Mouse (Mus musculus): Measurements from ENCODE around the gene Foxred1. TPM values are rescaled to one million over a fixed set of nuclear protein-coding genes. Genes with fewer than 3 reads are reported as not detected.

The Foxred1 gene
- total RNA-seq (2021): 10 to 100 TPM; 94.3 to 94.4 TPM

GRCm38 (mm10) chr9:35210542-35211474, at the start of gene Foxred1:
Gene Foxred1 (minus strand): TSS chr9:35211055.
- intact Hi-C loops (cut with DNase I): loop anchor here (5.0 kb wide), 1 partner anchor 34 kb away; the partner anchor contains the start of gene Dcps
- peak; percentile 99 for DNase-seq (ENCODE audit: low spot score)

DNA sequence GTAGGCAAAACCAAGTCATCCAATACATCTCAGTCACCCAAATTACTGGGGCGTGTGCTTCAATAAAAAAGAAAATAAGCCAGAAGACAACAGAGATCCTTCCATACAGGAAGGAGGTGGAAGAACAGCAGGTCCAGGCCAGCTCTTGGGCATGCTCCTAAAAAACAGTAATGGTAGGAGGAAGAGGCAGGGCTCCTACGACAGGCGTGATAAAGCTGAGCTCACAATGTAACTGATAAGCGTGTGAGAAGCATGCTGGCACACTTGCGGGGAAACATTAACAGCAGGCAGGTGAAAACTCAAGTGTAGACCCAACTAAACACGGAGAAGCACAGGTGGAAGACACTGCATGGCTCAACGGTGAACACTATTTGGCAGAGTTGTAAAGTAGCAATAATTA, 46.5 kb upstream of the Foxred1 start:
- DNase-seq (ENCODE audit: low spot score): no peak
- intact Hi-C loops (cut with DNase I): no loop called here

GRCm38 (mm10) chr9:35249476-35249875, 38.6 kb upstream of the Foxred1 start:
- intact Hi-C loops (cut with DNase I): no loop called here

DNA sequence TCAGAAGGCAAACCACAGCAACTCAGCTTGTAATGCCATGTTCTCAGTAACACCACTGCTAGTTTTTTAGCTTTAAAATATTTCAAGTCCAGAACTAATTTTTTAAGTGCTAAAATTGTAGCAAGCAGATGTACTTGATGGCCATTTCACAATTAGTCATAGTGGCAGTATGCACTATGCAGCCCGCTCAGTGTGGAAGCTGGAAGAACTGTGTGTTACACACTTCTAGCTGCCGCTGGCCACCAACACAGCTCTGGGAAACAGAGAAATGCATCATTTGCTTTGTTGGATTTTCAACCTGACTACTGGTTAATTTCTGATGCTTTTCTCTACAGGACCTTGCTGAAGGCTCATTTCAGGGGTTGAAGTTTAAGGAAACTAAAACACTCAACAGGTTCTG, 36.5 kb upstream of the Foxred1 start:
- intact Hi-C loops (cut with DNase I): no loop called here
- DNase-seq (ENCODE audit: low spot score): no peak

More at GRCm38 (mm10) chr9:35249476-35249875, 38.6 kb upstream of the Foxred1 start:
- DNase-seq (ENCODE audit: low spot score): no peak

- intact Hi-C loops (cut with DNase I): no loop called here
- DNase-seq (ENCODE audit: low spot score): no peak
Measured at GRCm38 (mm10) chr9:35239734-35240133, 28.9 kb upstream of the Foxred1 start.

GRCm38 (mm10) chr9:35238915-35239571, 28.2 kb upstream of the Foxred1 start:
- no peak for DNase-seq (ENCODE audit: low spot score)

DNA sequence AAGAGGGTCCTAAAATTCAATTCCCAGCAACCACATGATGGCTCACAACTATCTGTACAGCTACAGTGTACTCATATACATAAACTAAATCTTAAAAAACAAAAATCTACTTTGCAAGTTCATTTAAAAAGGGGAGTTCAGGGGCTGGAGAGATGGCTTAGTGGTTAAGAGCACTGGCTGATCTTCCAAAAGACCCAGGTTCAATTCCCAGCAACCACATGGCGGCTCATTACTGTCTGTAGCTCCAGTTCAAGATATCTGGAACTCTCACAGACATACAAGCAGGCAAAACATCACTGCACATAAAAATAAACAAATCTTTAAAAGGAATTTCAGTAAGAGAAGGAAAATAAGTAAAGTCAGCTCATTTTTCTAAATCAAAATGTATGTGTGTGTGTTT, 27.5 kb upstream of the Foxred1 start:
- no peak for DNase-seq (ENCODE audit: low spot score)
- intact Hi-C loops (cut with DNase I): no loop called here

More at GRCm38 (mm10) chr9:35238915-35239571, 28.2 kb upstream of the Foxred1 start:
- intact Hi-C loops (cut with DNase I): no loop called here

DNA sequence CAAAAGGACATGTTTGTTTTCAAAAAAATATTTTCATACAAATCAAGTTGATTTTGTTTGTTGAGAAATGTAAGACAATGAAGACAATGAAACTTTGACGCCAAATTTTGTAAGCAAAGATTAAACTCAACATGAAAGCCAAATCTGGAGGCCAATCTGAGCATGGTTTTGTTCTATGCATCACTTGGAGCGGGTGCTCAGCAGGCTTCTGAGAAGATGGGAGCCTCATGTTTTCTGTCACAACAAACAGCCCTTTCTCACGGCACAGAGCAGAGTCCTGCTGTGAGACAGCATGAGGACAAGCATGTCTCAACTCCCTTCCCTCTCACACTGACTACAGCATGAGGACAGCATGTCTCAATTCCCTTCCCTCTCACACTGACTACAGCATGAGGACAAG, 25.1 kb upstream of the Foxred1 start:
- intact Hi-C loops (cut with DNase I): no loop called here

DNA sequence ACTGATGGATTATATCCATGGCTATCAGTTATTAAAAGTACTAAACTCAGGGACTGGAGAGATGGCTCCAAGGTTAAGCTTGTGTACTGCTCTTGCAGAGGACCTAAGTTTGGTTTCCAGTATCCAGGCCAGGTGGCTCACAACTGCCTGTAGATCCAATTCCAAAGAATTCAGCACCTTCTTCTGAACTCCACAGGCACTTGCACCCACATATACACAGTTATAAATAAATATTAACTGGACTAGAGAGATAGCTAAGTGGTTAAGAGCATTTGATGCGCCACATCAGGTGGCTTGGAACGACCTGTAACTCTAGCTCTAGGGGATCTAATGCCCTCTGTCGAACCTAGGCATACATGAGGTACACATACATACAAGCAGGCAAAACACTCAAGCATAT, 17.8 kb upstream of the Foxred1 start:
- no peak for DNase-seq (ENCODE audit: low spot score)
- intact Hi-C loops (cut with DNase I): no loop called here

More for the DNA sequence above, 25.1 kb upstream of the Foxred1 start:
- DNase-seq (ENCODE audit: low spot score): no peak

GRCm38 (mm10) chr9:35223466-35223865, 12.6 kb upstream of the Foxred1 start:
- DNase-seq (ENCODE audit: low spot score): no peak
- intact Hi-C loops (cut with DNase I): no loop called here

GRCm38 (mm10) chr9:35217963-35218362, 7.1 kb upstream of the Foxred1 start:
- no peak for DNase-seq (ENCODE audit: low spot score)
- intact Hi-C loops (cut with DNase I): no loop called here

GRCm38 (mm10) chr9:35211573-35212511, 987 bp upstream of the Foxred1 start:
- DNase-seq (ENCODE audit: low spot score): no peak
- intact Hi-C loops (cut with DNase I): loop anchor here (2.0 to 5.0 kb wide), 2 partner anchors 35 to 55 kb away; partner anchors contain the start of genes Dcps, Fam118b and Rpusd4

DNA sequence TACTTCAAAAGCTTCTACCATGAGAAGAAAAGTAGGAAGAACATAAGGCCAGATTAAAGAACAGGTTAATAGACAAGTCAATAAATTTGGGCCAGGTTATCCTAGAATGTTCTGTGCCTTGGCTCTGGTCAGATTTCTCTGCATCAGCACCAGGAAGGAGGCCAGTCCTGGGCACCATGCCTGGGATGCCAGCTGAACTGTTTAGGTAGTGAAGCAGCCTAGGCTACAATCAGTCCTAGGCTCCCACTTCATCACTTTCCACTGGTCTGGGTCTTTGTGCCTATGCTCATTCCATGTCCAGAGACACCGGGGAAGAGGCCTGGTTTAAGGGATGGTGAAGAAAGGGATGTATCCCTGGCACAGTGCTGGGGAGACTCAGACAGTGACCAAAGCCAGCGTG, 6.4 kb downstream of the Foxred1 start:
- no peak for DNase-seq (ENCODE audit: low spot score)
- intact Hi-C loops (cut with DNase I): loop anchor here (10.0 kb wide), 1 partner anchor 340 kb away; no protein-coding TSS in a partner anchor

GRCm38 (mm10) chr9:35203536-35203935, 7.3 kb downstream of the Foxred1 start:
- intact Hi-C loops (cut with DNase I): loop anchor here (10.0 kb wide), 1 partner anchor 341 kb away; no protein-coding TSS in a partner anchor
- DNase-seq (ENCODE audit: low spot score): no peak

- DNase-seq (ENCODE audit: low spot score): no peak
- intact Hi-C loops (cut with DNase I): loop anchor here (10.0 kb wide), 1 partner anchor 344 kb away; no protein-coding TSS in a partner anchor
Measured at GRCm38 (mm10) chr9:35200529-35201060, 10.3 kb downstream of the Foxred1 start.

DNA sequence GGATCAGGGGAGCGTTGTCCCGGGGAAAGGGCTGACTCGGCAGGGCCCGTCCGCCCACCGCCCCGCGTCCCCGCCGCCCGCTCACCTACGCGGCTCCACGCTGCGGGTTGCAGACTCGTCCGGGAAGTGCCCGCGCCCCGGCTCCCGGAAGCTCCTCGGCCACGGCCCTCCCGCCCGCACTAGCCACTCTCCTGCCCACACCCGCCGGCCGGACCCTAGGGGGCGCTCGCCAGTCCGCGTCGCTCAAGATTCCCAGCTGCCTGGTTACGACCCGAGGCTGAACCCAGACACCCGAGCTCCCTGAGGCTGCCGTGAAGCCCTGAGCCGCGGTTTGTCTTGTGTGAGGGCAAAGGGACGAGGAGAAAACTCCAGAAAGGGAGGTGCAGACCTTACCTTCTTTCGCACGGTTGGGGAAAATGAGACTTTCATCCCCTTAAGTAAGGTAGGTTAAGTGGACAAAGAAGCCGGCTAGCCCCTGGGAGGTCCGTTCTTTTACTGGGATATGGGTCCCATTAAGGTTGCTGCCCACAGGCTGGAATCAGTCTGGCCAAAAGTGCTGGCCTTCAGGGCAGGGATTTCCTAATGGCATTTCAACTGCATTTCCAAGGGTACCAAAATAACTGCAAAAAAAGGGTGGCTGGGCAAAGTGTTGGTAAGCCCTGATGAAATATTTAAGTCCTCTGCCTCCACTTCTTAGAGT, 10.9 kb downstream of the Foxred1 start, which contains the start of the genes Srpr and Tirap:
Gene Srpr (plus strand): TSS at position 404 of the 700 bp plus-strand sequence.
Gene Tirap (minus strand): TSS at position 520 of the 700 bp plus-strand sequence.
- DNase-seq (ENCODE audit: low spot score): peak; percentile 85
- intact Hi-C loops (cut with DNase I): loop anchor here (10.0 kb wide), 1 partner anchor 345 kb away; no protein-coding TSS in a partner anchor

DNA sequence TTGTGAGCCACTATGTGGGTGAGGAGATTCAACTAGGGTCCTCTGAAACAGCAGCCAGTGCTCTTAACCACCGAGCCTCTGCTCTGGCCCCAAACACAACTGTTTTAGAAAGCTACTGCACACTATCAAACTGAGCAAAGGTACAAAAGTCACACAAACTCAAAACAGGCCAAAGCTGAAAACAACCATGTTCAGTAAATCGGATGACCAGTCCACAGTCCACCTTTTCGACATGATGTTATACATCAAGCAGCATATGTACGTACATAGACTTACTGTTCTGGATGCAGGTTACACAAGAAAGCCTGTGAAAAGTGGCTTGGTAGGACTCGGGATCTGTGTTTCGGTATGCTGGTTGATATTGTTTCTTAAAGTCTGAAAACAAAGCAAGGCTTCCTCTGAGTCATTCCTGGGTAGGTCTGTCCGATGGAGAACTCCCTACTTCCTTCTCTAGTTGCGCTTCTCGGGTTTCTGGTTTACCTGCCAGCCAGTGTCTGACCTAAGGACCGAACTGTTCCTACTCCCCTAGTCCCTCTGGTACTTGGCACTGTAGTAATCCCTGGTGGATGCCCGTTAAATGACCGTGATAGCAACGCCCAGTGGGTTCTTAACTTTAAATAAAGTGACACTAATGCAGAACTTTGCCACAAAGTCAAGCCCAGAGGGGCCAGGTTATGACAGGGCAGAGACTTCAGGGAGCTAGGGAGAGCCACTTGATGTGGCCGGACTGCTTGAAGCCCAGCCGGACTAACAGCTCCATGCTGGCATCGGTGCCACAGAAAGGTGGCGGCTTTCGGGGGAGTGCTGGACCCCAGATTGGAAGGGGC, 11.7 kb downstream of the Foxred1 start:
- no peak for DNase-seq (ENCODE audit: low spot score)
- intact Hi-C loops (cut with DNase I): no loop called here

- intact Hi-C loops (cut with DNase I): no loop called here
- no peak for DNase-seq (ENCODE audit: low spot score)
Measured at GRCm38 (mm10) chr9:35198351-35198750, 12.5 kb downstream of the Foxred1 start.
